Mouse (Mus musculus): ENCODE results near the gene Rpp25l.

- TF ChIP-seq CTCF (IDR thresholded peaks at IDR 0.05; ENCODE audit: low read depth) (no peak), EP300 (IDR thresholded peaks at IDR 0.05; ENCODE audit: low read depth) (no peak)
These were observed 725 bp downstream of the Rpp25l start for GRCm38 (mm10) chr4:41712421-41713196.
